Comparison of ENCODE assay signal across 8 mouse cellular contexts in the genomic region with DNA sequence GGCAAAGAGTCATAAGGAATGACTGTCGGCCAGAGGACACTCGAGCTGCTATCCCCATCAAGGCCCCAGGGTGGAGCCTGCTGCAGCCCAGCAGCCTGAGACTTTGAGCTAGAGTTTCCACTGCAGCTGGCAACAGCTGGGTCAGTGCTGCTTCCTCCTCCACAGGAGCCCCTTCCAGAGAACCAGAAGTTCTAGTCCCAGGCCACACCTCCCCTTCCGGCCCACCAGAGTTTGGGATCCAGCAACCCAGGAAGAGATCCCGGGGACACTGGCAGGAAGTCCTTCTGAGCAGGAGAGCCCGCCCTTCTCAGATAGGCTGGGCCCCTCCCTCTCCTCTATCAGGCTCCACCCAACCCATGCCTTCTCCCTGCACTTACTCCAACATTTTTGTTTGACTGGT. TPM values are rescaled to one million over a fixed set of nuclear protein-coding genes. Genes with fewer than 3 reads are reported as not detected.
DNase-seq lines count a peak whose midpoint lies in the region; ATAC-seq lines count a peak whose summit lies in the region.

No protein-coding gene starts in this region.

- H3K4me3 ChIP-seq in forebrain, embryonic 14.5 days (ENCODE audit: low read depth, low read length), result no peak overlapping the region
- no peak overlapping the region for H3K4me3 ChIP-seq in hindbrain, embryonic 15.5 days
- peak overlapping the region; percentile 61 for H3K4me3 ChIP-seq in liver, embryonic 13.5 days (replicated peaks)
- H3K4me3 ChIP-seq in neural tube, embryonic 15.5 days (replicated peaks), result no peak overlapping the region

- H3K27me3 ChIP-seq in forebrain, embryonic 14.5 days (replicated peaks; ENCODE audit: control insufficient read depth, insufficient read depth, low read length), result no peaks in the 10 kb centered on the region
- no peaks in the 10 kb centered on the region for H3K27me3 ChIP-seq in hindbrain, embryonic 15.5 days
- no peaks in the 10 kb centered on the region for H3K27me3 ChIP-seq in liver, embryonic 13.5 days
- no peaks in the 10 kb centered on the region for H3K27me3 ChIP-seq in neural tube, embryonic 15.5 days (replicated peaks)

- H3K4me1 ChIP-seq in forebrain, embryonic 14.5 days (ENCODE audit: control insufficient read depth, insufficient read depth, low read length), result no peaks in the 10 kb centered on the region
- H3K4me1 ChIP-seq in hindbrain, embryonic 15.5 days (replicated peaks), result no peaks in the 10 kb centered on the region
- peaks cover 26% of the 10 kb centered on the region for H3K4me1 ChIP-seq in liver, embryonic 13.5 days (replicated peaks)
- H3K4me1 ChIP-seq in neural tube, embryonic 15.5 days, result 0 out of 2 replicates have a peak, but pooled peaks cover 5% of the 10 kb centered on the region

- no peak overlapping the region; the same call in 1 of the 2 replicates for H3K9ac ChIP-seq in forebrain, embryonic 14.5 days (ENCODE audit: low read length)
- H3K9ac ChIP-seq in hindbrain, embryonic 15.5 days, result no peak overlapping the region
- H3K9ac ChIP-seq in liver, embryonic 13.5 days, result peak overlapping the region; percentile 72
- H3K9ac ChIP-seq in neural tube, embryonic 15.5 days (replicated peaks), result no peak overlapping the region

- peak; percentile 93 for DNase-seq in ES-CJ7 (ENCODE audit: low read depth, low spot score)
- DNase-seq in adrenal gland, postnatal 14 days, result peak; percentile 91
- peak; percentile 14 for DNase-seq in forebrain, embryonic 14.5 days (ENCODE audit: low spot score)
- DNase-seq in liver, embryonic 13.5 days, result peak; percentile 72
- DNase-seq in urinary bladder, postnatal 10 days (ENCODE audit: low spot score), result peak; percentile 23
- DNase-seq in cerebellum, adult 11 months, result no peak

- peak; percentile 61; the same call in 1 of the 2 replicates for ATAC-seq in forebrain, embryonic 14.5 days
- ATAC-seq in hindbrain, embryonic 15.5 days (ENCODE audit: low FRiP score, low read depth), result peak; percentile 71; the same call in 1 of the 2 replicates
- ATAC-seq in liver, embryonic 13.5 days (ENCODE audit: low read depth), result peak; percentile 99
- ATAC-seq in neural tube, embryonic 15.5 days (ENCODE audit: low FRiP score), result no peak

- WGBS in forebrain, embryonic 14.5 days, result 3% methylated on average over 5 of the region's 5 CpGs
- 8% methylated on average over 5 of the region's 5 CpGs for WGBS in hindbrain, embryonic 15.5 days
- WGBS in liver, embryonic 13.5 days (ENCODE audit: insufficient replicate concordance), result 3% methylated on average over 5 of the region's 5 CpGs
- 13% methylated on average over 5 of the region's 5 CpGs for WGBS in neural tube, embryonic 15.5 days

- H3K4me2 ChIP-seq in forebrain, embryonic 14.5 days (ENCODE audit: low read length), result peak overlapping the region; percentile 14; the same call in 1 of the 2 replicates
- H3K4me2 ChIP-seq in hindbrain, embryonic 15.5 days, result no peak overlapping the region
- H3K4me2 ChIP-seq in liver, embryonic 13.5 days, result peak overlapping the region; percentile 77
- peak overlapping the region; percentile 17; the same call in 1 of the 2 replicates for H3K4me2 ChIP-seq in neural tube, embryonic 15.5 days

- no peaks in the 10 kb centered on the region for H3K9me3 ChIP-seq in forebrain, embryonic 14.5 days (replicated peaks; ENCODE audit: control insufficient read depth, low read length)
- H3K9me3 ChIP-seq in hindbrain, embryonic 15.5 days, result no peaks in the 10 kb centered on the region
- H3K9me3 ChIP-seq in liver, embryonic 13.5 days (replicated peaks), result no peaks in the 10 kb centered on the region
- H3K9me3 ChIP-seq in neural tube, embryonic 15.5 days (replicated peaks), result no peaks in the 10 kb centered on the region

- peaks cover 6% of the 10 kb centered on the region; the same call in 1 of the 2 replicates for H3K36me3 ChIP-seq in forebrain, embryonic 14.5 days (ENCODE audit: control insufficient read depth, insufficient read depth, low read length)
- H3K36me3 ChIP-seq in hindbrain, embryonic 15.5 days, result no peaks in the 10 kb centered on the region
- H3K36me3 ChIP-seq in liver, embryonic 13.5 days, result peaks cover 10% of the 10 kb centered on the region; the same call in 1 of the 2 replicates
- H3K36me3 ChIP-seq in neural tube, embryonic 15.5 days, result no peaks in the 10 kb centered on the region

- H3K27ac ChIP-seq in forebrain, embryonic 14.5 days (ENCODE audit: low read depth, low read length), result no peak overlapping the region
- no peak overlapping the region for H3K27ac ChIP-seq in hindbrain, embryonic 15.5 days (replicated peaks)
- H3K27ac ChIP-seq in liver, embryonic 13.5 days, result peak overlapping the region; percentile 87
- 0 out of 2 replicates have a peak overlapping the region, but pooled peaks have one; percentile 33 for H3K27ac ChIP-seq in neural tube, embryonic 15.5 days (replicated peaks)

RNA-seq across cellular contexts. Expression of a gene that starts 30.5 kb away (rescaled TPM):
- total RNA-seq in adrenal gland, postnatal 14 days (2021), result 73.9 and 78.9 TPM in 2 replicates
- 7.4 and 9.6 TPM in 2 replicates for polyA plus RNA-seq in forebrain, embryonic 14.5 days (2014; fragmentation: Nextera tagmentation; extraction: Ambion mirVana)
- 10.2 and 10.3 TPM in 2 replicates for polyA plus RNA-seq in hindbrain, embryonic 15.5 days (2015; fragmentation: Nextera tagmentation; extraction: Ambion mirVana)
- polyA plus RNA-seq in liver, embryonic 13.5 days (2015; fragmentation: Nextera tagmentation; extraction: Ambion mirVana), result 7.0 and 8.8 TPM in 2 replicates
- polyA plus RNA-seq in neural tube, embryonic 15.5 days (2015; fragmentation: Nextera tagmentation; extraction: Ambion mirVana), result 6.5 and 12.7 TPM in 2 replicates

RNA-seq across cellular contexts. Expression of a gene that starts 44.7 kb away (rescaled TPM):
- 2.9 and 31.3 TPM in 2 replicates for total RNA-seq in adrenal gland, postnatal 14 days (2021)
- 0.32 and 0.95 TPM in 2 replicates for polyA plus RNA-seq in forebrain, embryonic 14.5 days (2014; fragmentation: Nextera tagmentation; extraction: Ambion mirVana)
- polyA plus RNA-seq in hindbrain, embryonic 15.5 days (2015; fragmentation: Nextera tagmentation; extraction: Ambion mirVana), result 2.0 and 2.2 TPM in 2 replicates
- 1.9 and 2.2 TPM in 2 replicates for polyA plus RNA-seq in liver, embryonic 13.5 days (2015; fragmentation: Nextera tagmentation; extraction: Ambion mirVana)
- polyA plus RNA-seq in neural tube, embryonic 15.5 days (2015; fragmentation: Nextera tagmentation; extraction: Ambion mirVana), result 2.4 and 2.8 TPM in 2 replicates

RNA-seq across cellular contexts. Expression of a gene that starts 58.2 kb away (rescaled TPM):
- 44.3 and 51.5 TPM in 2 replicates for total RNA-seq in adrenal gland, postnatal 14 days (2021)
- 13.6 and 16.7 TPM in 2 replicates for polyA plus RNA-seq in forebrain, embryonic 14.5 days (2014; fragmentation: Nextera tagmentation; extraction: Ambion mirVana)
- 8.1 and 8.3 TPM in 2 replicates for polyA plus RNA-seq in hindbrain, embryonic 15.5 days (2015; fragmentation: Nextera tagmentation; extraction: Ambion mirVana)
- 5.8 and 6.7 TPM in 2 replicates for polyA plus RNA-seq in liver, embryonic 13.5 days (2015; fragmentation: Nextera tagmentation; extraction: Ambion mirVana)
- 7.4 and 8.9 TPM in 2 replicates for polyA plus RNA-seq in neural tube, embryonic 15.5 days (2015; fragmentation: Nextera tagmentation; extraction: Ambion mirVana)

Comparison
In these comparisons a context has a peak if more than half of its experiments do, and no peak if none do; other contexts are left out.
1. H3K27ac ChIP-seq: peak in liver, embryonic 13.5 days (single experiment) and neural tube, embryonic 15.5 days (single experiment); none in forebrain, embryonic 14.5 days (single experiment) and hindbrain, embryonic 15.5 days (single experiment).